Mouse (Mus musculus): ENCODE data around the gene Rarg.

GRCm38 (mm10) chr15:102242404-102243228, 14.7 kb downstream of the Rarg start:
- TF ChIP-seq CTCF (conservative IDR thresholded peaks at IDR 0.05; ENCODE audit: insufficient read depth, insufficient read length, low read depth, low read length) (no peak), POLR2A (IDR thresholded peaks at IDR 0.05; ENCODE audit: low read depth, low read length) (no peak)

Measured in kidney, adult 2 months (tissue).